Mouse (Mus musculus) lung, postnatal 0 days (tissue): ENCODE data around the gene Chn2.

ENCODE experiments used
- CTCF ChIP-seq: IDR thresholded peaks from 2 replicates; pipeline ENCODE4 v1.5.1; 2016; ENCODE audit warnings: antibody characterized with exemption, mild to moderate bottlenecking
- EP300 ChIP-seq: IDR thresholded peaks from 2 replicates; pipeline ENCODE4 v1.6.1; 2016; ENCODE audit warnings: antibody characterized with exemption, mild to moderate bottlenecking, control low read depth

DNA sequence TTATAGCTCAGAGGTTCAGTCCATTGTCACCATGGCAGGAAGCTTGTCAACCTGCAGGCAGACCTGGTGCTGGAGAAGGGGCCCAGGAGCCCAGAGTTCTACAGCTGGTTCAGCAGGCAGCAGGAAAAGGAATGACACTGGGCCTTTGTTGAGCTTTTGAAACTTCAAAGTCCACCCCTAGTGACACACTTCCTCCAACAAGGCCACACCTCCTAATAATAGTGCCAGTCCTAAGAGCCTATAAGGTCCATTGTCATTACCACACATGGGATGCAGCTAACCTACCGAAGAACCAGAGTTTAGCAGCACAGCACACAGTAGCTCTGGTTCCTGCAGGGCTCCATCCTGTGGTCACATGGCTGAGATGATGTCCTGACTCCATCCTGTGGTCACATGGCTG lies 13.3 kb downstream of the Chn2 start:
- TF ChIP-seq CTCF (no peak), EP300 (no peak)
